Mouse (Mus musculus): ENCODE measurements around the gene Ccr9. TPM values are rescaled to one million over a fixed set of nuclear protein-coding genes. Genes with fewer than 3 reads are reported as not detected.
"Not testable (repeated sequence)": the region's sequence is repeated elsewhere in the genome, so short reads cannot be mapped to it uniquely, and the experiment has no call there.

Gene Ccr9
- polyA plus RNA-seq, 1 experiment: not detected

- peaks cover 10% of the 10 kb centered on the region for H3K27me3 ChIP-seq (replicated peaks)
- TF ChIP-seq GATA1 (IDR thresholded peaks at IDR 0.05; ENCODE audit: borderline replicate concordance, low read length): no peak
- TF ChIP-seq FLI1 (IDR thresholded peaks at IDR 0.05; ENCODE audit: low read length): no peak
- H3K9me3 ChIP-seq: no peaks in the 10 kb centered on the region
These were observed 26.9 kb upstream of the Ccr9 start for GRCm38 (mm10) chr9:123651369-123651768.

GRCm38 (mm10) chr9:123657457-123657856, 20.8 kb upstream of the Ccr9 start:
- no peaks in the 10 kb centered on the region for H3K36me3 ChIP-seq (replicated peaks; ENCODE audit: low read length)
- H3K4me3 ChIP-seq (replicated peaks): no peak overlapping the region
- peaks cover 29% of the 10 kb centered on the region for H3K4me1 ChIP-seq
- H3K27me3 ChIP-seq (replicated peaks): peaks cover 34% of the 10 kb centered on the region
- no peak for TF ChIP-seq GATA1 (IDR thresholded peaks at IDR 0.05; ENCODE audit: borderline replicate concordance, low read length)
- TF ChIP-seq FLI1 (IDR thresholded peaks at IDR 0.05; ENCODE audit: low read length): no peak
- H3K9me3 ChIP-seq: no peaks in the 10 kb centered on the region

More at GRCm38 (mm10) chr9:123651369-123651768, 26.9 kb upstream of the Ccr9 start:
- Histone ChIP-seq H3K4me1 (peaks cover 4% of the 10 kb centered on the region), H3K36me3 (replicated peaks; ENCODE audit: low read length) (no peaks in the 10 kb centered on the region), H3K4me3 (replicated peaks) (no peak overlapping the region)

- H3K4me1 ChIP-seq: peaks cover 30% of the 10 kb centered on the region
- H3K27me3 ChIP-seq (replicated peaks): peaks cover 47% of the 10 kb centered on the region
- no peaks in the 10 kb centered on the region for H3K36me3 ChIP-seq (replicated peaks; ENCODE audit: low read length)
- TF ChIP-seq FLI1 (IDR thresholded peaks at IDR 0.05; ENCODE audit: low read length) (no peak), GATA1 (IDR thresholded peaks at IDR 0.05; ENCODE audit: borderline replicate concordance, low read length) (no peak)
- H3K4me3 ChIP-seq (replicated peaks): no peak overlapping the region
- H3K9me3 ChIP-seq: no peaks in the 10 kb centered on the region
These were observed 19.3 kb upstream of the Ccr9 start for GRCm38 (mm10) chr9:123658981-123659380.

GRCm38 (mm10) chr9:123659986-123660676, 18.1 kb upstream of the Ccr9 start:
- H3K4me1 ChIP-seq: peaks cover 30% of the 10 kb centered on the region
- not testable (repeated sequence) for H3K4me3 ChIP-seq (replicated peaks); H3K36me3 ChIP-seq (replicated peaks; ENCODE audit: low read length); H3K9me3 ChIP-seq
- peaks cover 47% of the 10 kb centered on the region for H3K27me3 ChIP-seq (replicated peaks)

- Histone ChIP-seq H3K36me3 (replicated peaks; ENCODE audit: low read length) (no peaks in the 10 kb centered on the region), H3K4me3 (replicated peaks) (no peak overlapping the region), H3K9me3 (peaks cover 8% of the 10 kb centered on the region; the same call in 1 of the 2 replicates), H3K27me3 (replicated peaks) (peaks cover 31% of the 10 kb centered on the region), H3K4me1 (0 out of 2 replicates have a peak, but pooled peaks cover 3% of the 10 kb centered on the region)
- TF ChIP-seq FLI1 (IDR thresholded peaks at IDR 0.05; ENCODE audit: low read length): no peak
- no peak for TF ChIP-seq GATA1 (IDR thresholded peaks at IDR 0.05; ENCODE audit: borderline replicate concordance, low read length)
These were observed 12.6 kb upstream of the Ccr9 start for GRCm38 (mm10) chr9:123665645-123666044.

- TF ChIP-seq GATA1 (IDR thresholded peaks at IDR 0.05; ENCODE audit: borderline replicate concordance, low read length) (no peak), FLI1 (IDR thresholded peaks at IDR 0.05; ENCODE audit: low read length) (no peak)
- Histone ChIP-seq H3K27me3 (replicated peaks) (peaks cover 88% of the 10 kb centered on the region), H3K9me3 (no peaks in the 10 kb centered on the region), H3K4me1 (peaks cover 12% of the 10 kb centered on the region), H3K4me3 (replicated peaks) (no peak overlapping the region), H3K36me3 (replicated peaks; ENCODE audit: low read length) (no peaks in the 10 kb centered on the region)
These were observed 959 bp downstream of the Ccr9 start for GRCm38 (mm10) chr9:123679198-123679597.

- peaks cover 51% of the 10 kb centered on the region for H3K27me3 ChIP-seq (replicated peaks)
- H3K36me3 ChIP-seq (replicated peaks; ENCODE audit: low read length): no peaks in the 10 kb centered on the region
- no peak overlapping the region for H3K4me3 ChIP-seq (replicated peaks)
- H3K4me1 ChIP-seq: peaks cover 18% of the 10 kb centered on the region
- no peak for TF ChIP-seq FLI1 (IDR thresholded peaks at IDR 0.05; ENCODE audit: low read length)
- no peak for TF ChIP-seq GATA1 (IDR thresholded peaks at IDR 0.05; ENCODE audit: borderline replicate concordance, low read length)
- no peaks in the 10 kb centered on the region for H3K9me3 ChIP-seq
These were observed 5.5 kb downstream of the Ccr9 start for GRCm38 (mm10) chr9:123683704-123684103.

- Histone ChIP-seq H3K4me3 (replicated peaks) (no peak overlapping the region), H3K36me3 (replicated peaks; ENCODE audit: low read length) (no peaks in the 10 kb centered on the region), H3K4me1 (peaks cover 17% of the 10 kb centered on the region), H3K9me3 (no peaks in the 10 kb centered on the region), H3K27me3 (replicated peaks) (peaks cover 27% of the 10 kb centered on the region)
- no peak for TF ChIP-seq FLI1 (IDR thresholded peaks at IDR 0.05; ENCODE audit: low read length)
- TF ChIP-seq GATA1 (IDR thresholded peaks at IDR 0.05; ENCODE audit: borderline replicate concordance, low read length): no peak
These were observed 8.0 kb downstream of the Ccr9 start for GRCm38 (mm10) chr9:123686206-123686605.

- H3K36me3 ChIP-seq (replicated peaks; ENCODE audit: low read length): peaks cover 9% of the 10 kb centered on the region
- H3K4me3 ChIP-seq (replicated peaks): no peak overlapping the region
- TF ChIP-seq GATA1 (IDR thresholded peaks at IDR 0.05; ENCODE audit: borderline replicate concordance, low read length): no peak
- no peak for TF ChIP-seq FLI1 (IDR thresholded peaks at IDR 0.05; ENCODE audit: low read length)
- H3K9me3 ChIP-seq: no peaks in the 10 kb centered on the region
- H3K4me1 ChIP-seq: peaks cover 17% of the 10 kb centered on the region
- H3K27me3 ChIP-seq (replicated peaks): peaks cover 13% of the 10 kb centered on the region
These were observed 10.0 kb downstream of the Ccr9 start for GRCm38 (mm10) chr9:123688227-123688626.

- Histone ChIP-seq H3K9me3 (no peaks in the 10 kb centered on the region), H3K36me3 (replicated peaks; ENCODE audit: low read length) (peaks cover 36% of the 10 kb centered on the region), H3K4me3 (replicated peaks) (no peak overlapping the region), H3K4me1 (peaks cover 8% of the 10 kb centered on the region; the same call in 1 of the 2 replicates), H3K27me3 (replicated peaks) (peaks cover 2% of the 10 kb centered on the region)
- TF ChIP-seq GATA1 (IDR thresholded peaks at IDR 0.05; ENCODE audit: borderline replicate concordance, low read length) (no peak), FLI1 (IDR thresholded peaks at IDR 0.05; ENCODE audit: low read length) (no peak)
These were observed 17.5 kb downstream of the Ccr9 start for GRCm38 (mm10) chr9:123695634-123696302.
